Mouse (Mus musculus): ENCODE measurements around the gene Ppard. TPM values are rescaled to one million over a fixed set of nuclear protein-coding genes. Genes with fewer than 3 reads are reported as not detected.
A peak's percentile ranks its signal among the peaks of the same experiment; 100 is the strongest.

The Ppard gene
- polyA plus RNA-seq, 1 experiment from 2014 or later = 1.9 TPM

GRCm38 (mm10) chr17:28344050-28344607 lies 111.6 kb downstream of the Ppard start:
- ATAC-seq (replicated peaks; ENCODE audit: insufficient number of reproducible peaks, low FRiP score, low TSS enrichment, low read depth) (no peak), DNase-seq (ENCODE audit: low spot score) (no peak)
- H3K27me3 ChIP-seq (ENCODE audit: control insufficient read depth, insufficient read depth, low read length) = no peaks in the 10 kb centered on the region
- no peak overlapping the region; the same call in 1 of the 2 replicates for H3K9ac ChIP-seq (replicated peaks; ENCODE audit: low read length)
- no peak overlapping the region; the same call in 1 of the 2 replicates for H3K4me2 ChIP-seq (ENCODE audit: low read depth, low read length)
- 27% methylated on average over 4 of the region's 4 CpGs for WGBS
- H3K36me3 ChIP-seq (replicated peaks; ENCODE audit: control insufficient read depth, insufficient read depth, low read depth, low read length) = peaks cover 5% of the 10 kb centered on the region; the same call in 1 of the 2 replicates
- H3K27ac ChIP-seq (replicated peaks; ENCODE audit: low read depth, low read length) = peak overlapping the region; percentile 35; the same call in 1 of the 2 replicates
- no peak overlapping the region for H3K4me3 ChIP-seq (ENCODE audit: low read depth, low read length)
- no peaks in the 10 kb centered on the region for H3K9me3 ChIP-seq (replicated peaks; ENCODE audit: control insufficient read depth, low read length)
- peaks cover 30% of the 10 kb centered on the region for H3K4me1 ChIP-seq (ENCODE audit: control insufficient read depth, insufficient read depth, low read length)

GRCm38 (mm10) chr17:28344670-28345069 lies 112.2 kb downstream of the Ppard start:
- H3K9ac ChIP-seq (replicated peaks; ENCODE audit: low read length) = 0 out of 2 replicates have a peak overlapping the region, but pooled peaks have one; percentile 25
- no peak overlapping the region; the same call in 1 of the 2 replicates for H3K4me2 ChIP-seq (ENCODE audit: low read depth, low read length)
- no peak overlapping the region for H3K4me3 ChIP-seq (ENCODE audit: low read depth, low read length)
- DNase-seq (ENCODE audit: low spot score) (no peak), ATAC-seq (replicated peaks; ENCODE audit: insufficient number of reproducible peaks, low FRiP score, low TSS enrichment, low read depth) (no peak)
- no peaks in the 10 kb centered on the region for H3K9me3 ChIP-seq (replicated peaks; ENCODE audit: control insufficient read depth, low read length)
- peaks cover 30% of the 10 kb centered on the region for H3K4me1 ChIP-seq (ENCODE audit: control insufficient read depth, insufficient read depth, low read length)
- no peaks in the 10 kb centered on the region for H3K27me3 ChIP-seq (ENCODE audit: control insufficient read depth, insufficient read depth, low read length)
- H3K36me3 ChIP-seq (replicated peaks; ENCODE audit: control insufficient read depth, insufficient read depth, low read depth, low read length) = peaks cover 3% of the 10 kb centered on the region; the same call in 1 of the 2 replicates
- no peak overlapping the region for H3K27ac ChIP-seq (replicated peaks; ENCODE audit: low read depth, low read length)
- 50% methylated on average over 3 of the region's 3 CpGs for WGBS

- no peaks in the 10 kb centered on the region for H3K27me3 ChIP-seq (ENCODE audit: control insufficient read depth, insufficient read depth, low read length)
- no peak for DNase-seq (ENCODE audit: low spot score)
- WGBS = 10% methylated on average over 8 of the region's 8 CpGs
Observed at GRCm38 (mm10) chr17:28345271-28345721, 112.8 kb downstream of the Ppard start.

GRCm38 (mm10) chr17:28345882-28346281 lies 113.4 kb downstream of the Ppard start:
- 5% methylated on average over 8 of the region's 10 CpGs for WGBS
- ATAC-seq (replicated peaks; ENCODE audit: insufficient number of reproducible peaks, low FRiP score, low TSS enrichment, low read depth) = no peak
- Histone ChIP-seq H3K4me2 (ENCODE audit: low read depth, low read length) (peak overlapping the region; percentile 43), H3K4me1 (ENCODE audit: control insufficient read depth, insufficient read depth, low read length) (peaks cover 30% of the 10 kb centered on the region), H3K27ac (replicated peaks; ENCODE audit: low read depth, low read length) (peak overlapping the region; percentile 70), H3K9ac (replicated peaks; ENCODE audit: low read length) (peak overlapping the region; percentile 25; the same call in 1 of the 2 replicates), H3K4me3 (ENCODE audit: low read depth, low read length) (no peak overlapping the region), H3K9me3 (replicated peaks; ENCODE audit: control insufficient read depth, low read length) (no peaks in the 10 kb centered on the region), H3K36me3 (replicated peaks; ENCODE audit: control insufficient read depth, insufficient read depth, low read depth, low read length) (no peaks in the 10 kb centered on the region), H3K27me3 (ENCODE audit: control insufficient read depth, insufficient read depth, low read length) (no peaks in the 10 kb centered on the region)
- DNase-seq (ENCODE audit: low spot score) = peak; percentile 70

More at GRCm38 (mm10) chr17:28345271-28345721, 112.8 kb downstream of the Ppard start:
- peak overlapping the region; percentile 70 for H3K27ac ChIP-seq (replicated peaks; ENCODE audit: low read depth, low read length)
- peak overlapping the region; percentile 43 for H3K4me2 ChIP-seq (ENCODE audit: low read depth, low read length)
- peaks cover 30% of the 10 kb centered on the region for H3K4me1 ChIP-seq (ENCODE audit: control insufficient read depth, insufficient read depth, low read length)
- peak overlapping the region; percentile 25; the same call in 1 of the 2 replicates for H3K9ac ChIP-seq (replicated peaks; ENCODE audit: low read length)
- no peaks in the 10 kb centered on the region for H3K9me3 ChIP-seq (replicated peaks; ENCODE audit: control insufficient read depth, low read length)
- no peak for ATAC-seq (replicated peaks; ENCODE audit: insufficient number of reproducible peaks, low FRiP score, low TSS enrichment, low read depth)
- H3K36me3 ChIP-seq (replicated peaks; ENCODE audit: control insufficient read depth, insufficient read depth, low read depth, low read length) = no peaks in the 10 kb centered on the region
- H3K4me3 ChIP-seq (ENCODE audit: low read depth, low read length) = no peak overlapping the region

- Histone ChIP-seq H3K9ac (replicated peaks; ENCODE audit: low read length) (no peak overlapping the region), H3K4me2 (ENCODE audit: low read depth, low read length) (no peak overlapping the region), H3K9me3 (replicated peaks; ENCODE audit: control insufficient read depth, low read length) (no peaks in the 10 kb centered on the region), H3K27ac (replicated peaks; ENCODE audit: low read depth, low read length) (no peak overlapping the region), H3K27me3 (ENCODE audit: control insufficient read depth, insufficient read depth, low read length) (no peaks in the 10 kb centered on the region; the same call in 1 of the 2 replicates), H3K36me3 (replicated peaks; ENCODE audit: control insufficient read depth, insufficient read depth, low read depth, low read length) (no peaks in the 10 kb centered on the region), H3K4me3 (ENCODE audit: low read depth, low read length) (no peak overlapping the region), H3K4me1 (ENCODE audit: control insufficient read depth, insufficient read depth, low read length) (peaks cover 32% of the 10 kb centered on the region)
- DNase-seq (ENCODE audit: low spot score) (no peak), ATAC-seq (replicated peaks; ENCODE audit: insufficient number of reproducible peaks, low FRiP score, low TSS enrichment, low read depth) (no peak)
- WGBS = 72% methylated on average over 10 of the region's 10 CpGs
Observed at GRCm38 (mm10) chr17:28347327-28347726, 114.8 kb downstream of the Ppard start.

- DNase-seq (ENCODE audit: low spot score) = no peak
- peak overlapping the region; percentile 95 for H3K9ac ChIP-seq (replicated peaks; ENCODE audit: low read length)
- peak overlapping the region; percentile 82 for H3K4me2 ChIP-seq (ENCODE audit: low read depth, low read length)
- H3K4me1 ChIP-seq (ENCODE audit: control insufficient read depth, insufficient read depth, low read length) = peaks cover 32% of the 10 kb centered on the region
- H3K4me3 ChIP-seq (ENCODE audit: low read depth, low read length) = no peak overlapping the region
- 41% methylated on average over 6 of the region's 6 CpGs for WGBS
- H3K27ac ChIP-seq (replicated peaks; ENCODE audit: low read depth, low read length) = no peak overlapping the region
- H3K36me3 ChIP-seq (replicated peaks; ENCODE audit: control insufficient read depth, insufficient read depth, low read depth, low read length) = no peaks in the 10 kb centered on the region
- no peaks in the 10 kb centered on the region; the same call in 1 of the 2 replicates for H3K27me3 ChIP-seq (ENCODE audit: control insufficient read depth, insufficient read depth, low read length)
- no peak for ATAC-seq (replicated peaks; ENCODE audit: insufficient number of reproducible peaks, low FRiP score, low TSS enrichment, low read depth)
- H3K9me3 ChIP-seq (replicated peaks; ENCODE audit: control insufficient read depth, low read length) = no peaks in the 10 kb centered on the region
Observed at GRCm38 (mm10) chr17:28348211-28348610, 115.7 kb downstream of the Ppard start.

GRCm38 (mm10) chr17:28349264-28349880 lies 116.9 kb downstream of the Ppard start:
- Histone ChIP-seq H3K9ac (replicated peaks; ENCODE audit: low read length) (peak overlapping the region; percentile 95), H3K4me2 (ENCODE audit: low read depth, low read length) (peak overlapping the region; percentile 82), H3K27ac (replicated peaks; ENCODE audit: low read depth, low read length) (peak overlapping the region; percentile 96; the same call in 1 of the 2 replicates), H3K27me3 (ENCODE audit: control insufficient read depth, insufficient read depth, low read length) (no peaks in the 10 kb centered on the region; the same call in 1 of the 2 replicates), H3K4me3 (ENCODE audit: low read depth, low read length) (peak overlapping the region; percentile 90), H3K36me3 (replicated peaks; ENCODE audit: control insufficient read depth, insufficient read depth, low read depth, low read length) (no peaks in the 10 kb centered on the region), H3K9me3 (replicated peaks; ENCODE audit: control insufficient read depth, low read length) (no peaks in the 10 kb centered on the region), H3K4me1 (ENCODE audit: control insufficient read depth, insufficient read depth, low read length) (peaks cover 26% of the 10 kb centered on the region)
- DNase-seq (ENCODE audit: low spot score) (no peak), ATAC-seq (replicated peaks; ENCODE audit: insufficient number of reproducible peaks, low FRiP score, low TSS enrichment, low read depth) (no peak)
- 8% methylated on average over 13 of the region's 13 CpGs for WGBS

All from embryonic facial prominence, embryonic 11.5 days (tissue).